Mouse (Mus musculus) limb, embryonic 14.5 days (tissue): ENCODE measurements around the gene Jade1. TPM values are rescaled to one million over a fixed set of nuclear protein-coding genes. Genes with fewer than 3 reads are reported as not detected.

ENCODE experiments used
- ATAC-seq: fragments of 200-750 bp; cut with Nextera tagmentation; 2 replicates; pipeline ENCODE4 v1.8.0; 2017; ENCODE audit warnings: low read depth, moderate number of reproducible peaks, moderate TSS enrichment; ENCODE audit not compliant: low FRiP score
- DNase-seq: peaks from one replicate; pipeline ENCODE4 v3.0.0-alpha.2; 2015; ENCODE audit warnings: low spot score
- H3K27ac ChIP-seq: fragments of 300-500 bp; sonication (generic); replicated peaks from 2 replicates; pipeline ENCODE4 v1.5.1; 2014; ENCODE audit warnings: low read depth, mild to moderate bottlenecking, low read length, moderate library complexity, mixed read lengths
- H3K27me3 ChIP-seq: fragments of 300-500 bp; sonication (generic); 2 replicates; pipeline ENCODE4 v1.6.1; 2014; ENCODE audit warnings: low read length, mixed read lengths; ENCODE audit not compliant: control insufficient read depth, insufficient read depth
- H3K36me3 ChIP-seq: fragments of 300-500 bp; sonication (generic); 2 replicates; pipeline ENCODE4 v1.6.1; 2014; ENCODE audit warnings: mild to moderate bottlenecking, low read length, moderate library complexity, mixed read lengths; ENCODE audit not compliant: control insufficient read depth, insufficient read depth
- H3K4me1 ChIP-seq: fragments of 300-500 bp; sonication (generic); 2 replicates; pipeline ENCODE4 v1.6.1; 2014; ENCODE audit warnings: antibody characterized with exemption, low read length, mixed read lengths; ENCODE audit not compliant: control insufficient read depth, insufficient read depth
- H3K4me2 ChIP-seq: fragments of 300-500 bp; sonication (generic); replicated peaks from 2 replicates; pipeline ENCODE4 v1.6.1; 2014; ENCODE audit warnings: low read depth, mild to moderate bottlenecking, low read length, moderate library complexity; ENCODE audit not compliant: severe bottlenecking
- H3K4me3 ChIP-seq: fragments of 300-500 bp; sonication (generic); replicated peaks from 2 replicates; pipeline ENCODE4 v1.5.1; 2014; ENCODE audit warnings: low read length
- H3K9ac ChIP-seq: fragments of 300-500 bp; sonication (generic); 2 replicates; pipeline ENCODE4 v1.6.1; 2014; ENCODE audit warnings: mild to moderate bottlenecking, low read depth, low read length, moderate library complexity; ENCODE audit not compliant: severe bottlenecking
- H3K9me3 ChIP-seq: fragments of 300-500 bp; sonication (generic); 2 replicates; pipeline ENCODE4 v1.6.1; 2016; ENCODE audit warnings: low read length; ENCODE audit not compliant: control insufficient read depth
- POLR2A ChIP-seq: fragments of 200-500 bp; IDR thresholded peaks from 2 replicates; pipeline ENCODE4 v1.8.0; 2012; ENCODE audit warnings: inconsistent platforms, mild to moderate bottlenecking, moderate library complexity, borderline replicate concordance; ENCODE audit not compliant: insufficient read depth, insufficient read length; ENCODE audit errors: extremely low read depth
- WGBS: fragments of 180-500 bp; shearing (Covaris S2); extraction: QIAGEN DNeasy Blood & Tissue Kit; methylation state at CpG from one replicate; pipeline ENCODE4 v1.1.7; 2014; 5-methylcytosine and 5-hydroxymethylcytosine counted together
- polyA plus RNA-seq, 2 experiments: library from polyadenylated mRNA; depleted of rRNA in 1 of 2; stranded (reverse) in 1 of 2; unstranded in 1 of 2; fragments of >200 nt; fragmentation: Nextera tagmentation in 1 of 2; extraction: Ambion mirVana in 1 of 2; gene quantifications; 2 replicates each; pipeline versions ENCODE4 v1.2.1 to v1.2.3; 2012 to 2014

Jade1 gene
- polyA plus RNA-seq, 2 experiments, result 8.8 to 12.8 TPM

DNA sequence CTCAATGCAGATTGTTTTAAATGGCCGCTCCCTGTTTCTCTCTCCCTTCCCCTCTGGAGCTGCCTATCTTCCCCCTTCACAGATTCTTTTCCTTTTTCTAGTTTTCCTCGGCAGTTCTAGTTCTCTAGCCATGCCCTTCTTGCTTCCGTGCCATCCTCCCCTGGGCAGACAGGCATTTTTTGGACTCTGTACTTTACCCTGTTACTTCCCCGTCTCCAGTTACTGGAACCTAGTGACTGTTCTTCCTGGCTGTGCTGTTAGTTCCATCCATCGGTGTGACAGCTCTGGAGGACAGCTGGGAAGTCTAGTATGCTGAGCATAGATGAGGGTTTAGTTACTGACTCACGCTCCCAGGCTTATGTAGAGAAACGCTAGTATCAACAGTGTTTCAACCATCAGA lies 65.4 kb downstream of the Jade1 start:
- no peak overlapping the region for H3K4me2 ChIP-seq
- no peak overlapping the region for H3K27ac ChIP-seq
- no peak for TF ChIP-seq POLR2A
- no peaks in the 10 kb centered on the region for H3K4me1 ChIP-seq
- ATAC-seq (no peak), DNase-seq (no peak)
- H3K36me3 ChIP-seq, result 0 out of 2 replicates have a peak, but pooled peaks cover 3% of the 10 kb centered on the region
- 86% methylated on average over 7 of the region's 7 CpGs for WGBS
- H3K27me3 ChIP-seq, result no peaks in the 10 kb centered on the region
- no peak overlapping the region for H3K9ac ChIP-seq
- no peak overlapping the region for H3K4me3 ChIP-seq
- H3K9me3 ChIP-seq, result no peaks in the 10 kb centered on the region

DNA sequence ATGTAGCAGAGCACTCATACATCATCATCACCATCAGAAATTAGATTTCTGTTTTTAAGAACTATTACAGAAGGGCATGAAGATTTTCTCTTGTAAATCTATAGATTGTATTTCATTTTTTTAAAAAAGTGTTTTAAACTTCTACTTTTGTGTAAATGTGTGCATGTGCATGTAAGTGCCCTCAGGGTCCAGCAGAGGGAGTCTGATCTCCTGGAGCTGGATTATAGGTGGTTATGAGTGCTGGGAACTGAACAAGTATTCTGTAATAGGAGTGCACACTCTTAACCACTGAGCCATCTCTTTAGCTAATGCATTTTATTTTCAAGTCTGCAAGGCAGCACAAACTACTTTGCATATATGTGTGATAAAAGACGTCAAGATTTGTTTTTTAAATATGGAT lies 100.1 kb downstream of the Jade1 start:
- TF ChIP-seq POLR2A, result no peak
- H3K4me3 ChIP-seq, result no peak overlapping the region
- H3K4me2 ChIP-seq, result no peak overlapping the region
- H3K27me3 ChIP-seq, result no peaks in the 10 kb centered on the region
- peaks cover 11% of the 10 kb centered on the region for H3K36me3 ChIP-seq
- no peak overlapping the region for H3K27ac ChIP-seq
- no peaks in the 10 kb centered on the region for H3K4me1 ChIP-seq
- H3K9ac ChIP-seq, result no peak overlapping the region
- ATAC-seq (no peak), DNase-seq (no peak)
- H3K9me3 ChIP-seq, result no peaks in the 10 kb centered on the region
- WGBS, result 100% methylated on average over 1 of the region's 1 CpGs

Other genes starting within 250 kb of the Jade1 start
- 11.8 and 15.2 TPM in 2 replicates for gene Sclt1, start 186.8 kb downstream of the Jade1 start, polyA plus RNA-seq (2012; rRNA removed)
- gene Sclt1, start 186.8 kb downstream of the Jade1 start, polyA plus RNA-seq (2014; fragmentation: Nextera tagmentation; extraction: Ambion mirVana), result 19.7 and 20.0 TPM in 2 replicates
- gene D3Ertd751e, start 186.9 kb downstream of the Jade1 start, polyA plus RNA-seq (2012; rRNA removed), result 5.2 and 7.8 TPM in 2 replicates
- 12.2 and 15.8 TPM in 2 replicates for gene D3Ertd751e, start 186.9 kb downstream of the Jade1 start, polyA plus RNA-seq (2014; fragmentation: Nextera tagmentation; extraction: Ambion mirVana)